12 mouse cellular contexts compared by ENCODE assay signal in the genomic region with DNA sequence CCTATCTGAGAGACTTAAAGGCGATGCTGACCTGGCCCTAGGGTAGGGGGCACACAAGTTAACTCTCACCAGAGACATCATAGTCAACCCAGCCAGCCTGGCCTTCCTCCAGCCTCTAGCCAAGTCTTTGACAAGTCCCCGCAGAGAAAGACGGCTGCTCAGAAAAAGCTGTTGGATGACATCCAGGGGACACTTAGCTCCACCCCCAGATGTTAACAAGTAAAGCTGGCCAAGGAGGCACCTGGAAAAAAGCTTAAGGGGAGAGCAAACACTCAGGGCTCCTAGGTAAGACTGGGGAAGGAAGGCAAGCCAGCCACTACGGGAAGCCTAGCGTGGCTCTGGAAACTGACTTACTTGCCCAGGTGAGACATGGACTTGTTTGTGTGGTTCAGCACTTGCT. TPM values are rescaled to one million over a fixed set of nuclear protein-coding genes. Genes with fewer than 3 reads are reported as not detected.
DNase-seq lines count a peak whose midpoint lies in the region; ATAC-seq and TF ChIP-seq lines count a peak whose summit lies in the region.
"Had no signal": no experiment of that assay in that cellular context is flagged by ENCODE, and none has a peak within 500 bp of the region (broad histone marks: within the 10 kb centered on the region; RNA-seq: fewer than 3 reads in every experiment).

No protein-coding gene starts in this region.

- no peak for TF ChIP-seq CTCF in heart, postnatal 0 days (IDR thresholded peaks at IDR 0.05; ENCODE audit: low read depth)

- peaks cover 21% of the 10 kb centered on the region; the same call in 1 of the 2 replicates for H3K4me1 ChIP-seq in heart, postnatal 0 days (ENCODE audit: control insufficient read depth, insufficient read depth)
- peaks cover 32% of the 10 kb centered on the region for H3K4me1 ChIP-seq in limb, embryonic 15.5 days

- no peak for TF ChIP-seq EP300 in heart, postnatal 0 days (IDR thresholded peaks at IDR 0.05; ENCODE audit: low read depth)

- peak; percentile 41 to 42 for DNase-seq in cerebellum, postnatal 10 days
- no peak for DNase-seq in cerebellum, postnatal 4 days (ENCODE audit: low spot score in 2 of 2)
- peak; percentile 25 for DNase-seq in brain, adult 2 months (ENCODE audit: low read depth, low spot score)
- DNase-seq in heart, postnatal 0 days (ENCODE audit: low spot score), result peak; percentile 37
- no peak for DNase-seq in layer of hippocampus, postnatal 14 days (ENCODE audit: low spot score in 2 of 2)
- no peak for DNase-seq in cerebellum, adult 9-10 months
- DNase-seq in frontal cortex, postnatal 36 days (ENCODE audit: low spot score in 2 of 2), result no peak
- DNase-seq: thymus, postnatal 14 days had no signal

- 0 out of 2 replicates have a peak, but pooled peaks cover 5% of the 10 kb centered on the region for H3K36me3 ChIP-seq in heart, postnatal 0 days (replicated peaks; ENCODE audit: control insufficient read depth, insufficient read depth, low read length)
- H3K36me3 ChIP-seq in limb, embryonic 15.5 days, result peaks cover 30% of the 10 kb centered on the region

- ATAC-seq in heart, postnatal 0 days (ENCODE audit: insufficient read depth, low read depth), result no peak
- ATAC-seq in limb, embryonic 15.5 days (ENCODE audit: insufficient number of reproducible peaks, low FRiP score, low TSS enrichment, low read depth), result no peak

- H3K27ac ChIP-seq in heart, postnatal 0 days (ENCODE audit: low read depth), result peak overlapping the region; percentile 50; the same call in 1 of the 2 replicates
- H3K27ac ChIP-seq in limb, embryonic 15.5 days, result peak overlapping the region; percentile 67

- no peak overlapping the region; the same call in 1 of the 2 replicates for H3K9ac ChIP-seq in heart, postnatal 0 days (replicated peaks; ENCODE audit: low read depth, low read length)
- H3K9ac ChIP-seq in limb, embryonic 15.5 days, result no peak overlapping the region

- no peaks in the 10 kb centered on the region for H3K27me3 ChIP-seq in heart, postnatal 0 days (ENCODE audit: control insufficient read depth, insufficient read depth, low read length)
- no peaks in the 10 kb centered on the region for H3K27me3 ChIP-seq in limb, embryonic 15.5 days

- no peak overlapping the region for H3K4me3 ChIP-seq in heart, postnatal 0 days (ENCODE audit: low read depth, low read length)
- no peak overlapping the region for H3K4me3 ChIP-seq in limb, embryonic 15.5 days

- WGBS in heart, postnatal 0 days, result 29% methylated on average over 5 of the region's 5 CpGs
- 35% methylated on average over 5 of the region's 5 CpGs for WGBS in limb, embryonic 15.5 days

- H3K4me2 ChIP-seq in heart, postnatal 0 days (ENCODE audit: low read depth, low read length), result no peak overlapping the region
- H3K4me2 ChIP-seq in limb, embryonic 15.5 days, result no peak overlapping the region

- no peaks in the 10 kb centered on the region for H3K9me3 ChIP-seq in heart, postnatal 0 days (replicated peaks; ENCODE audit: control insufficient read depth, low read length)
- H3K9me3 ChIP-seq in limb, embryonic 15.5 days, result no peaks in the 10 kb centered on the region

RNA-seq across cellular contexts. Expression of a gene that starts 4.7 kb away (rescaled TPM):
- total RNA-seq in heart, postnatal 0 days (2014; rRNA removed; ENCODE audit: low replicate concordance), result 122 and 178 TPM in 2 replicates
- 123 and 132 TPM in 2 replicates for polyA plus RNA-seq in heart, postnatal 0 days (2015; fragmentation: Nextera tagmentation; extraction: Ambion mirVana)
- polyA plus RNA-seq in limb, embryonic 15.5 days (2015; fragmentation: Nextera tagmentation; extraction: Ambion mirVana), result 91.9 and 95.4 TPM in 2 replicates
- 10 to 100 TPM; 60.6 to 61.9 TPM for total RNA-seq in layer of hippocampus, postnatal 14 days (2021)

RNA-seq across cellular contexts. Expression of a gene that starts 4.7 kb away (rescaled TPM):
- total RNA-seq in heart, postnatal 0 days (2014; rRNA removed; ENCODE audit: low replicate concordance), result 103 and 144 TPM in 2 replicates
- polyA plus RNA-seq in heart, postnatal 0 days (2015; fragmentation: Nextera tagmentation; extraction: Ambion mirVana), result 217 and 224 TPM in 2 replicates
- 217 and 224 TPM in 2 replicates for polyA plus RNA-seq in limb, embryonic 15.5 days (2015; fragmentation: Nextera tagmentation; extraction: Ambion mirVana)
- total RNA-seq in layer of hippocampus, postnatal 14 days (2021), result 10 to 100 TPM; 22.1 to 22.9 TPM

RNA-seq across cellular contexts. Expression of a gene that starts 12.0 kb away (rescaled TPM):
- 2.0 and 4.3 TPM in 2 replicates for total RNA-seq in heart, postnatal 0 days (2014; rRNA removed; ENCODE audit: low replicate concordance)
- 1.6 and 1.7 TPM in 2 replicates for polyA plus RNA-seq in heart, postnatal 0 days (2015; fragmentation: Nextera tagmentation; extraction: Ambion mirVana)
- polyA plus RNA-seq in limb, embryonic 15.5 days (2015; fragmentation: Nextera tagmentation; extraction: Ambion mirVana), result 1.2 and 2.0 TPM in 2 replicates
- 1 to 10 TPM; 1.8 to 3.0 TPM for total RNA-seq in layer of hippocampus, postnatal 14 days (2021)
- total RNA-seq: common myeloid progenitor, adult 5-6 weeks; hematopoietic stem cell, adult 5-6 weeks; neutrophil, adult 5-6 weeks had no signal

RNA-seq across cellular contexts. Expression of a gene that starts 26.7 kb away (rescaled TPM):
- total RNA-seq in heart, postnatal 0 days (2014; rRNA removed; ENCODE audit: low replicate concordance), result 17.0 and 17.3 TPM in 2 replicates
- polyA plus RNA-seq in heart, postnatal 0 days (2015; fragmentation: Nextera tagmentation; extraction: Ambion mirVana), result 10.3 and 10.7 TPM in 2 replicates
- polyA plus RNA-seq in limb, embryonic 15.5 days (2015; fragmentation: Nextera tagmentation; extraction: Ambion mirVana), result 22.0 and 24.6 TPM in 2 replicates
- 10 to 100 TPM; 18.6 to 20.5 TPM for total RNA-seq in layer of hippocampus, postnatal 14 days (2021)

RNA-seq across cellular contexts. Expression of a gene that starts 27.1 kb away (rescaled TPM):
- 0.08 and 1.9 TPM in 2 replicates for total RNA-seq in heart, postnatal 0 days (2014; rRNA removed; ENCODE audit: low replicate concordance)
- 0.77 and 0.95 TPM in 2 replicates for polyA plus RNA-seq in heart, postnatal 0 days (2015; fragmentation: Nextera tagmentation; extraction: Ambion mirVana)
- polyA plus RNA-seq in limb, embryonic 15.5 days (2015; fragmentation: Nextera tagmentation; extraction: Ambion mirVana), result 2.8 and 3.0 TPM in 2 replicates
- 1 to 10 TPM; 3.0 to 3.2 TPM for total RNA-seq in layer of hippocampus, postnatal 14 days (2021)

Comparison
In these comparisons a context has a peak if more than half of its experiments do, and no peak if none do; other contexts are left out.
1. DNase-seq: peak in cerebellum, postnatal 10 days (2 of 2), brain, adult 2 months (single experiment) and heart, postnatal 0 days (single experiment); none in cerebellum, postnatal 4 days (0 of 2), layer of hippocampus, postnatal 14 days (0 of 2), cerebellum, adult 9-10 months (single experiment) and frontal cortex, postnatal 36 days (0 of 2).